In genomic region chr4:116991366-116991765, GRCm38 (mm10) we compare ENCODE assay signal across 8 mouse cellular contexts. TPM values are rescaled to one million over a fixed set of nuclear protein-coding genes. Genes with fewer than 3 reads are reported as not detected.
A peak's percentile ranks its signal among the peaks of the same experiment; 100 is the strongest.
DNase-seq lines count a peak whose midpoint lies in the region; ATAC-seq and TF ChIP-seq lines count a peak whose summit lies in the region.

No protein-coding gene starts in this region.

- no peak overlapping the region for H3K27ac ChIP-seq in intestine, postnatal 0 days (ENCODE audit: low read depth, low read length)
- H3K27ac ChIP-seq in intestine, embryonic 16.5 days (ENCODE audit: low read length) = no peak overlapping the region
- no peak overlapping the region for H3K27ac ChIP-seq in bone marrow macrophage, adult 2 months (ENCODE audit: insufficient read depth, low read depth, low read length)
- H3K27ac ChIP-seq in midbrain, embryonic 12.5 days (replicated peaks) = peak overlapping the region; percentile 39; the same call in 1 of the 2 replicates

- H3K9ac ChIP-seq in intestine, postnatal 0 days (ENCODE audit: low read depth, low read length) = no peak overlapping the region
- H3K9ac ChIP-seq in intestine, embryonic 16.5 days (ENCODE audit: low read depth, low read length) = no peak overlapping the region
- no peak overlapping the region for H3K9ac ChIP-seq in midbrain, embryonic 12.5 days (replicated peaks)

- no peak overlapping the region for H3K4me3 ChIP-seq in intestine, postnatal 0 days (ENCODE audit: low read depth, low read length)
- no peak overlapping the region for H3K4me3 ChIP-seq in intestine, embryonic 16.5 days (ENCODE audit: low read length)
- no peak overlapping the region for H3K4me3 ChIP-seq in bone marrow macrophage, adult 2 months (ENCODE audit: insufficient read depth, low read length)
- H3K4me3 ChIP-seq in midbrain, embryonic 12.5 days = no peak overlapping the region

- intact Hi-C loops in heart, postnatal 14 days (cut with DNase I) = loop anchor here (1.0 to 5.0 kb wide), 2 partner anchors 164 to 269 kb away; partner anchors contain the start of gene Tesk2
- intact Hi-C loops in left cerebral cortex, postnatal 14 days (cut with DNase I) = loop anchor here (1.0 kb wide), 1 partner anchor 164 kb away; no protein-coding TSS in a partner anchor

- ATAC-seq in intestine, postnatal 0 days = no peak
- no peak for ATAC-seq in intestine, embryonic 16.5 days
- ATAC-seq in erythroblast, adult 5-6 weeks (replicated peaks; ENCODE audit: low FRiP score, poor library complexity, severe bottlenecking) = peak; percentile 25
- ATAC-seq in midbrain, embryonic 12.5 days (ENCODE audit: low FRiP score, low read depth) = no peak

- no peaks in the 10 kb centered on the region for H3K9me3 ChIP-seq in intestine, postnatal 0 days (ENCODE audit: control insufficient read depth)
- H3K9me3 ChIP-seq in intestine, embryonic 16.5 days (ENCODE audit: control insufficient read depth, low read length) = no peaks in the 10 kb centered on the region
- H3K9me3 ChIP-seq in midbrain, embryonic 12.5 days = no peaks in the 10 kb centered on the region

- TF ChIP-seq CTCF in intestine, postnatal 0 days (IDR thresholded peaks at IDR 0.05; ENCODE audit: low read depth) = peak; percentile 98
- TF ChIP-seq CTCF in bone marrow macrophage, adult 2 months (IDR thresholded peaks at IDR 0.05; ENCODE audit: low read depth, low read length) = peak; percentile 71

- no peak for TF ChIP-seq POLR2A in bone marrow macrophage, adult 2 months (IDR thresholded peaks at IDR 0.05; ENCODE audit: borderline replicate concordance, low read depth, low read length)

- H3K36me3 ChIP-seq in intestine, postnatal 0 days (ENCODE audit: control insufficient read depth, insufficient read depth) = peaks cover 21% of the 10 kb centered on the region
- peaks cover 2% of the 10 kb centered on the region; the same call in 1 of the 2 replicates for H3K36me3 ChIP-seq in intestine, embryonic 16.5 days (ENCODE audit: control insufficient read depth, insufficient read depth, low read length)
- H3K36me3 ChIP-seq in midbrain, embryonic 12.5 days = peaks cover 33% of the 10 kb centered on the region

- WGBS in intestine, postnatal 0 days = 11% methylated on average over 7 of the region's 7 CpGs
- WGBS in intestine, embryonic 16.5 days = 11% methylated on average over 7 of the region's 7 CpGs
- WGBS in midbrain, embryonic 12.5 days = 14% methylated on average over 7 of the region's 7 CpGs

- no peak overlapping the region for H3K4me2 ChIP-seq in intestine, postnatal 0 days (replicated peaks; ENCODE audit: low read depth)
- no peak overlapping the region for H3K4me2 ChIP-seq in intestine, embryonic 16.5 days (ENCODE audit: low read depth, low read length)
- no peak overlapping the region for H3K4me2 ChIP-seq in midbrain, embryonic 12.5 days (replicated peaks)

- H3K4me1 ChIP-seq in intestine, postnatal 0 days (replicated peaks; ENCODE audit: control insufficient read depth, insufficient read depth, low read length) = peaks cover 9% of the 10 kb centered on the region
- H3K4me1 ChIP-seq in intestine, embryonic 16.5 days (ENCODE audit: control insufficient read depth, insufficient read depth, low read length) = peaks cover 18% of the 10 kb centered on the region
- H3K4me1 ChIP-seq in bone marrow macrophage, adult 2 months (ENCODE audit: control insufficient read depth, insufficient read depth, low read length) = peaks cover 8% of the 10 kb centered on the region
- peaks cover 30% of the 10 kb centered on the region for H3K4me1 ChIP-seq in midbrain, embryonic 12.5 days

- peak; percentile 79 to 89 for DNase-seq in heart, postnatal 14 days
- DNase-seq in left cerebral cortex, postnatal 14 days (ENCODE audit: low spot score in 2 of 2) = peak; percentile 84 to 88
- peak; percentile 83 to 89 for DNase-seq in spleen, postnatal 10 days (ENCODE audit: low spot score in 2 of 2)

- no peaks in the 10 kb centered on the region for H3K27me3 ChIP-seq in intestine, postnatal 0 days (replicated peaks; ENCODE audit: control insufficient read depth, insufficient read depth, low read length)
- H3K27me3 ChIP-seq in intestine, embryonic 16.5 days (replicated peaks; ENCODE audit: control insufficient read depth, insufficient read depth, low read length) = no peaks in the 10 kb centered on the region
- peaks cover 5% of the 10 kb centered on the region; the same call in 1 of the 2 replicates for H3K27me3 ChIP-seq in midbrain, embryonic 12.5 days

RNA-seq across cellular contexts. Expression of gene Urod, which starts 2.8 kb away (rescaled TPM):
- 53.9 and 56.9 TPM in 2 replicates for polyA plus RNA-seq in intestine, postnatal 0 days (2015; fragmentation: Nextera tagmentation; extraction: Ambion mirVana)
- 72.8 and 82.8 TPM in 2 replicates for polyA plus RNA-seq in intestine, embryonic 16.5 days (2015; fragmentation: Nextera tagmentation; extraction: Ambion mirVana)
- 45.5 and 56.5 TPM in 2 replicates for polyA plus RNA-seq in bone marrow macrophage, adult 2 months (2012; ENCODE audit: insufficient read depth, insufficient read length, missing spikeins)
- 731 and 769 TPM in 2 replicates for total RNA-seq in erythroblast, adult 5-6 weeks (2015; ENCODE audit: low replicate concordance)
- 989 and 1,487 TPM in 2 replicates for total RNA-seq in erythroblast, adult 5-6 weeks (2017; ENCODE audit: low replicate concordance)
- total RNA-seq in heart, postnatal 14 days (2021) = 100 to 1,000 TPM in 1 of 2 experiments, 10 to 100 TPM in 1; 92.7 to 106 TPM
- total RNA-seq in left cerebral cortex, postnatal 14 days (2021) = 10 to 100 TPM; 40.8 to 46.3 TPM
- polyA plus RNA-seq in midbrain, embryonic 12.5 days (2016; fragmentation: Nextera tagmentation; extraction: Ambion mirVana) = 78.7 and 85.3 TPM in 2 replicates

RNA-seq across cellular contexts. Expression of gene Hectd3, which starts 3.8 kb away (rescaled TPM):
- polyA plus RNA-seq in intestine, postnatal 0 days (2015; fragmentation: Nextera tagmentation; extraction: Ambion mirVana) = 25.1 and 25.7 TPM in 2 replicates
- polyA plus RNA-seq in intestine, embryonic 16.5 days (2015; fragmentation: Nextera tagmentation; extraction: Ambion mirVana) = 14.0 and 15.6 TPM in 2 replicates
- polyA plus RNA-seq in bone marrow macrophage, adult 2 months (2012; ENCODE audit: insufficient read depth, insufficient read length, missing spikeins) = 24.5 and 26.8 TPM in 2 replicates
- 5.8 and 7.9 TPM in 2 replicates for total RNA-seq in erythroblast, adult 5-6 weeks (2015; ENCODE audit: low replicate concordance)
- 7.8 and 12.3 TPM in 2 replicates for total RNA-seq in erythroblast, adult 5-6 weeks (2017; ENCODE audit: low replicate concordance)
- total RNA-seq in heart, postnatal 14 days (2021) = 10 to 100 TPM; 18.6 to 18.9 TPM
- total RNA-seq in left cerebral cortex, postnatal 14 days (2021) = 10 to 100 TPM; 42.2 to 46.6 TPM
- polyA plus RNA-seq in midbrain, embryonic 12.5 days (2016; fragmentation: Nextera tagmentation; extraction: Ambion mirVana) = 16.7 and 17.8 TPM in 2 replicates

RNA-seq across cellular contexts. Expression of gene Eif2b3, which starts 27.8 kb away (rescaled TPM):
- polyA plus RNA-seq in intestine, postnatal 0 days (2015; fragmentation: Nextera tagmentation; extraction: Ambion mirVana) = 16.1 TPM in 2 replicates
- polyA plus RNA-seq in intestine, embryonic 16.5 days (2015; fragmentation: Nextera tagmentation; extraction: Ambion mirVana) = 26.8 and 31.4 TPM in 2 replicates
- 8.1 and 8.5 TPM in 2 replicates for polyA plus RNA-seq in bone marrow macrophage, adult 2 months (2012; ENCODE audit: insufficient read depth, insufficient read length, missing spikeins)
- 11.9 and 20.1 TPM in 2 replicates for total RNA-seq in erythroblast, adult 5-6 weeks (2015; ENCODE audit: low replicate concordance)
- 7.2 and 10.0 TPM in 2 replicates for total RNA-seq in erythroblast, adult 5-6 weeks (2017; ENCODE audit: low replicate concordance)
- 10 to 100 TPM; 14.9 to 15.5 TPM for total RNA-seq in heart, postnatal 14 days (2021)
- 10 to 100 TPM; 18.9 to 20.5 TPM for total RNA-seq in left cerebral cortex, postnatal 14 days (2021)
- polyA plus RNA-seq in midbrain, embryonic 12.5 days (2016; fragmentation: Nextera tagmentation; extraction: Ambion mirVana) = 43.1 and 44.1 TPM in 2 replicates
